Mouse (Mus musculus): ENCODE results near the gene Klhl6. TPM values are rescaled to one million over a fixed set of nuclear protein-coding genes. Genes with fewer than 3 reads are reported as not detected.

Klhl6 gene
- polyA plus RNA-seq, 1 experiment from 2014 or later, result 2.6 TPM

- H3K36me3 ChIP-seq (ENCODE audit: control insufficient read depth, insufficient read depth), result no peaks in the 10 kb centered on the region
- H3K27me3 ChIP-seq (replicated peaks; ENCODE audit: control insufficient read depth, insufficient read depth, low read length), result no peaks in the 10 kb centered on the region
- H3K4me1 ChIP-seq (replicated peaks; ENCODE audit: control insufficient read depth, insufficient read depth, low read length), result no peaks in the 10 kb centered on the region
- H3K27ac ChIP-seq (ENCODE audit: low read depth, low read length), result no peak overlapping the region
- 87% methylated on average over 4 of the region's 4 CpGs for WGBS
- no peak overlapping the region for H3K4me2 ChIP-seq (replicated peaks; ENCODE audit: low read depth)
- no peak for TF ChIP-seq CTCF (IDR thresholded peaks at IDR 0.05; ENCODE audit: low read depth)
- H3K9ac ChIP-seq (ENCODE audit: low read depth, low read length), result no peak overlapping the region
- ATAC-seq, result no peak
- H3K4me3 ChIP-seq (ENCODE audit: low read depth, low read length), result no peak overlapping the region
- no peaks in the 10 kb centered on the region for H3K9me3 ChIP-seq (ENCODE audit: control insufficient read depth)
Observed at GRCm38 (mm10) chr16:19983559-19983958, 722 bp upstream of the Klhl6 start.

GRCm38 (mm10) chr16:19981684-19982083, 1.2 kb downstream of the Klhl6 start:
- WGBS, result 84% methylated on average over 2 of the region's 2 CpGs

GRCm38 (mm10) chr16:19981006-19981405, 1.8 kb downstream of the Klhl6 start:
- H3K27ac ChIP-seq (ENCODE audit: low read depth, low read length), result no peak overlapping the region
- WGBS, result 83% methylated on average over 3 of the region's 3 CpGs
- H3K36me3 ChIP-seq (ENCODE audit: control insufficient read depth, insufficient read depth), result no peaks in the 10 kb centered on the region
- H3K4me1 ChIP-seq (replicated peaks; ENCODE audit: control insufficient read depth, insufficient read depth, low read length), result no peaks in the 10 kb centered on the region
- no peak for TF ChIP-seq CTCF (IDR thresholded peaks at IDR 0.05; ENCODE audit: low read depth)
- no peaks in the 10 kb centered on the region for H3K27me3 ChIP-seq (replicated peaks; ENCODE audit: control insufficient read depth, insufficient read depth, low read length)
- no peaks in the 10 kb centered on the region for H3K9me3 ChIP-seq (ENCODE audit: control insufficient read depth)
- no peak overlapping the region for H3K9ac ChIP-seq (ENCODE audit: low read depth, low read length)
- H3K4me2 ChIP-seq (replicated peaks; ENCODE audit: low read depth), result no peak overlapping the region
- H3K4me3 ChIP-seq (ENCODE audit: low read depth, low read length), result no peak overlapping the region
- no peak for ATAC-seq

More at GRCm38 (mm10) chr16:19981684-19982083, 1.2 kb downstream of the Klhl6 start:
- Histone ChIP-seq H3K9me3 (ENCODE audit: control insufficient read depth) (no peaks in the 10 kb centered on the region), H3K27me3 (replicated peaks; ENCODE audit: control insufficient read depth, insufficient read depth, low read length) (no peaks in the 10 kb centered on the region), H3K36me3 (ENCODE audit: control insufficient read depth, insufficient read depth) (no peaks in the 10 kb centered on the region), H3K4me2 (replicated peaks; ENCODE audit: low read depth) (0 out of 2 replicates have a peak overlapping the region, but pooled peaks have one; percentile 3), H3K27ac (ENCODE audit: low read depth, low read length) (no peak overlapping the region), H3K9ac (ENCODE audit: low read depth, low read length) (no peak overlapping the region), H3K4me1 (replicated peaks; ENCODE audit: control insufficient read depth, insufficient read depth, low read length) (no peaks in the 10 kb centered on the region), H3K4me3 (ENCODE audit: low read depth, low read length) (0 out of 2 replicates have a peak overlapping the region, but pooled peaks have one; percentile 6)
- TF ChIP-seq CTCF (IDR thresholded peaks at IDR 0.05; ENCODE audit: low read depth), result no peak
- no peak for ATAC-seq

- Histone ChIP-seq H3K9me3 (ENCODE audit: control insufficient read depth) (no peaks in the 10 kb centered on the region), H3K36me3 (ENCODE audit: control insufficient read depth, insufficient read depth) (no peaks in the 10 kb centered on the region), H3K27ac (ENCODE audit: low read depth, low read length) (no peak overlapping the region), H3K27me3 (replicated peaks; ENCODE audit: control insufficient read depth, insufficient read depth, low read length) (no peaks in the 10 kb centered on the region), H3K9ac (ENCODE audit: low read depth, low read length) (no peak overlapping the region), H3K4me2 (replicated peaks; ENCODE audit: low read depth) (no peak overlapping the region), H3K4me3 (ENCODE audit: low read depth, low read length) (no peak overlapping the region), H3K4me1 (replicated peaks; ENCODE audit: control insufficient read depth, insufficient read depth, low read length) (no peaks in the 10 kb centered on the region)
- WGBS, result 60% methylated on average over 2 of the region's 2 CpGs
- TF ChIP-seq CTCF (IDR thresholded peaks at IDR 0.05; ENCODE audit: low read depth), result no peak
- no peak for ATAC-seq
Observed at GRCm38 (mm10) chr16:19979755-19980154, 3.1 kb downstream of the Klhl6 start.

- Histone ChIP-seq H3K9me3 (ENCODE audit: control insufficient read depth) (no peaks in the 10 kb centered on the region), H3K9ac (ENCODE audit: low read depth, low read length) (no peak overlapping the region), H3K4me1 (replicated peaks; ENCODE audit: control insufficient read depth, insufficient read depth, low read length) (no peaks in the 10 kb centered on the region), H3K36me3 (ENCODE audit: control insufficient read depth, insufficient read depth) (no peaks in the 10 kb centered on the region), H3K4me2 (replicated peaks; ENCODE audit: low read depth) (no peak overlapping the region), H3K27me3 (replicated peaks; ENCODE audit: control insufficient read depth, insufficient read depth, low read length) (no peaks in the 10 kb centered on the region), H3K27ac (ENCODE audit: low read depth, low read length) (no peak overlapping the region), H3K4me3 (ENCODE audit: low read depth, low read length) (no peak overlapping the region)
- no peak for ATAC-seq
- no peak for TF ChIP-seq CTCF (IDR thresholded peaks at IDR 0.05; ENCODE audit: low read depth)
- WGBS, result 75% methylated on average over 5 of the region's 5 CpGs
Observed at GRCm38 (mm10) chr16:19977282-19977681, 5.6 kb downstream of the Klhl6 start.

GRCm38 (mm10) chr16:19976825-19977224, 6.0 kb downstream of the Klhl6 start:
- H3K27me3 ChIP-seq (replicated peaks; ENCODE audit: control insufficient read depth, insufficient read depth, low read length), result no peaks in the 10 kb centered on the region
- no peaks in the 10 kb centered on the region for H3K4me1 ChIP-seq (replicated peaks; ENCODE audit: control insufficient read depth, insufficient read depth, low read length)
- H3K9ac ChIP-seq (ENCODE audit: low read depth, low read length), result no peak overlapping the region
- H3K4me2 ChIP-seq (replicated peaks; ENCODE audit: low read depth), result no peak overlapping the region
- H3K27ac ChIP-seq (ENCODE audit: low read depth, low read length), result no peak overlapping the region
- H3K36me3 ChIP-seq (ENCODE audit: control insufficient read depth, insufficient read depth), result no peaks in the 10 kb centered on the region
- no peak overlapping the region for H3K4me3 ChIP-seq (ENCODE audit: low read depth, low read length)
- no peak for ATAC-seq
- no peaks in the 10 kb centered on the region for H3K9me3 ChIP-seq (ENCODE audit: control insufficient read depth)
- 49% methylated on average over 4 of the region's 4 CpGs for WGBS
- no peak for TF ChIP-seq CTCF (IDR thresholded peaks at IDR 0.05; ENCODE audit: low read depth)

- Histone ChIP-seq H3K4me1 (replicated peaks; ENCODE audit: control insufficient read depth, insufficient read depth, low read length) (no peaks in the 10 kb centered on the region), H3K4me3 (ENCODE audit: low read depth, low read length) (no peak overlapping the region), H3K27ac (ENCODE audit: low read depth, low read length) (no peak overlapping the region), H3K9me3 (ENCODE audit: control insufficient read depth) (no peaks in the 10 kb centered on the region), H3K9ac (ENCODE audit: low read depth, low read length) (no peak overlapping the region), H3K36me3 (ENCODE audit: control insufficient read depth, insufficient read depth) (no peaks in the 10 kb centered on the region), H3K4me2 (replicated peaks; ENCODE audit: low read depth) (no peak overlapping the region), H3K27me3 (replicated peaks; ENCODE audit: control insufficient read depth, insufficient read depth, low read length) (no peaks in the 10 kb centered on the region)
- no peak for TF ChIP-seq CTCF (IDR thresholded peaks at IDR 0.05; ENCODE audit: low read depth)
- no peak for ATAC-seq
- whole genome bisulfite sequencing, result 55% methylated on average over 4 of the region's 4 CpGs
Observed at GRCm38 (mm10) chr16:19975432-19975831, 7.4 kb downstream of the Klhl6 start.
